Mouse (Mus musculus): ENCODE results near the gene Mob4.
A peak's percentile ranks its signal among the peaks of the same experiment; 100 is the strongest.
"Not testable (repeated sequence)": the region's sequence is repeated elsewhere in the genome, so short reads cannot be mapped to it uniquely, and the experiment has no call there.

Gene Mob4

GRCm38 (mm10) chr1:55123561-55123960, 7.5 kb upstream of the Mob4 start:
- TF ChIP-seq CTCF (conservative IDR thresholded peaks at IDR 0.05; ENCODE audit: low read length): no peak
- no peak for TF ChIP-seq POU5F1 (IDR thresholded peaks at IDR 0.05; ENCODE audit: borderline replicate concordance, low read length)
- no peak for TF ChIP-seq NANOG (IDR thresholded peaks at IDR 0.05; ENCODE audit: borderline replicate concordance, low read length)
- Histone ChIP-seq H3K4me1 (replicated peaks; ENCODE audit: low read depth, low read length) (peaks cover 14% of the 10 kb centered on the region), H3K27me3 (ENCODE audit: insufficient read depth, low read length) (no peaks in the 10 kb centered on the region), H3K36me3 (ENCODE audit: insufficient read depth, low read length) (no peaks in the 10 kb centered on the region), H3K4me3 (replicated peaks; ENCODE audit: low read length) (no peak overlapping the region), H3K9me3 (ENCODE audit: low read length) (peaks cover 10% of the 10 kb centered on the region)

- H3K9me3 ChIP-seq (ENCODE audit: low read length); H3K4me3 ChIP-seq (replicated peaks; ENCODE audit: low read length); H3K36me3 ChIP-seq (ENCODE audit: insufficient read depth, low read length); H3K27me3 ChIP-seq (ENCODE audit: insufficient read depth, low read length): not testable (repeated sequence)
- peaks cover 15% of the 10 kb centered on the region for H3K4me1 ChIP-seq (replicated peaks; ENCODE audit: low read depth, low read length)
Measured at GRCm38 (mm10) chr1:55124136-55124535, 6.9 kb upstream of the Mob4 start.

- H3K27me3 ChIP-seq (ENCODE audit: insufficient read depth, low read length): no peaks in the 10 kb centered on the region
- H3K9me3 ChIP-seq (ENCODE audit: low read length): peaks cover 10% of the 10 kb centered on the region
- H3K4me1 ChIP-seq (replicated peaks; ENCODE audit: low read depth, low read length): peaks cover 51% of the 10 kb centered on the region
- no peaks in the 10 kb centered on the region for H3K36me3 ChIP-seq (ENCODE audit: insufficient read depth, low read length)
- TF ChIP-seq NANOG (IDR thresholded peaks at IDR 0.05; ENCODE audit: borderline replicate concordance, low read length) (no peak), POU5F1 (IDR thresholded peaks at IDR 0.05; ENCODE audit: borderline replicate concordance, low read length) (no peak), CTCF (conservative IDR thresholded peaks at IDR 0.05; ENCODE audit: low read length) (no peak)
- H3K4me3 ChIP-seq (replicated peaks; ENCODE audit: low read length): peak overlapping the region; percentile 96
Measured at GRCm38 (mm10) chr1:55129716-55130115, 1.3 kb upstream of the Mob4 start.

- Histone ChIP-seq H3K4me1 (replicated peaks; ENCODE audit: low read depth, low read length) (peaks cover 55% of the 10 kb centered on the region), H3K27me3 (ENCODE audit: insufficient read depth, low read length) (no peaks in the 10 kb centered on the region)
Measured at GRCm38 (mm10) chr1:55130190-55130916, 678 bp upstream of the Mob4 start.

GRCm38 (mm10) chr1:55131424-55132014, 488 bp downstream of the Mob4 start:
- no peaks in the 10 kb centered on the region for H3K27me3 ChIP-seq (ENCODE audit: insufficient read depth, low read length)
- no peaks in the 10 kb centered on the region for H3K9me3 ChIP-seq (ENCODE audit: low read length)
- peak overlapping the region; percentile 96 for H3K4me3 ChIP-seq (replicated peaks; ENCODE audit: low read length)
- no peaks in the 10 kb centered on the region for H3K36me3 ChIP-seq (ENCODE audit: insufficient read depth, low read length)
- peaks cover 61% of the 10 kb centered on the region for H3K4me1 ChIP-seq (replicated peaks; ENCODE audit: low read depth, low read length)
- TF ChIP-seq NANOG (IDR thresholded peaks at IDR 0.05; ENCODE audit: borderline replicate concordance, low read length) (peak; percentile 57; the same call in 1 of the 2 replicates), POU5F1 (IDR thresholded peaks at IDR 0.05; ENCODE audit: borderline replicate concordance, low read length) (no peak)

More at GRCm38 (mm10) chr1:55130190-55130916, 678 bp upstream of the Mob4 start:
- H3K36me3 ChIP-seq (ENCODE audit: insufficient read depth, low read length): no peaks in the 10 kb centered on the region
- H3K4me3 ChIP-seq (replicated peaks; ENCODE audit: low read length): peak overlapping the region; percentile 96
- H3K9me3 ChIP-seq (ENCODE audit: low read length): peaks cover 4% of the 10 kb centered on the region
- no peak for TF ChIP-seq NANOG (IDR thresholded peaks at IDR 0.05; ENCODE audit: borderline replicate concordance, low read length)
- no peak for TF ChIP-seq POU5F1 (IDR thresholded peaks at IDR 0.05; ENCODE audit: borderline replicate concordance, low read length)
- no peak for TF ChIP-seq CTCF (conservative IDR thresholded peaks at IDR 0.05; ENCODE audit: low read length)

DNA sequence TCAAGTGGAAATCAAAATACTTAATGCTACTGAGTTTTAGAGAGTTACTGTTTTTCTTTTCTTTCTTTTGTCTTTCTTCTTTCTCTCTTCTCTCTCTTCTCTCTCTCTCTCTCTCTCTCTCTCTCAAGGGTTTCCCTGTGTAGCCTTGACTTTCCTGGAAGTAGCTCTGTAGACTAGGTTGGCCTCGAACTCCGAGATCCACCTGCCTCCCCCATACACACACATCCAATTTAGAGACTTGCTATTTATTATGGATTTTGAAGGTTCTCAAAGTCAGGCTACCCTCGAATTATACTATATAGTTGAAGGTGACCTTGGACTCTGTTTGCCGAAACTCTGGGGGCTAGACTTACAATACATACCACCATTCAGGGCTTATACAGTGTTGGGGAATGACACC, 1.3 kb downstream of the Mob4 start:
- TF ChIP-seq CTCF (conservative IDR thresholded peaks at IDR 0.05; ENCODE audit: low read length): no peak
- TF ChIP-seq NANOG (IDR thresholded peaks at IDR 0.05; ENCODE audit: borderline replicate concordance, low read length): no peak
- no peak for TF ChIP-seq POU5F1 (IDR thresholded peaks at IDR 0.05; ENCODE audit: borderline replicate concordance, low read length)
- Histone ChIP-seq H3K4me1 (replicated peaks; ENCODE audit: low read depth, low read length) (peaks cover 62% of the 10 kb centered on the region), H3K36me3 (ENCODE audit: insufficient read depth, low read length) (peaks cover 5% of the 10 kb centered on the region; the same call in 1 of the 2 replicates), H3K9me3 (ENCODE audit: low read length) (no peaks in the 10 kb centered on the region), H3K27me3 (ENCODE audit: insufficient read depth, low read length) (no peaks in the 10 kb centered on the region), H3K4me3 (replicated peaks; ENCODE audit: low read length) (peak overlapping the region; percentile 96)

GRCm38 (mm10) chr1:55133173-55133572, 2.1 kb downstream of the Mob4 start:
- peaks cover 12% of the 10 kb centered on the region for H3K36me3 ChIP-seq (ENCODE audit: insufficient read depth, low read length)
- no peaks in the 10 kb centered on the region for H3K9me3 ChIP-seq (ENCODE audit: low read length)
- peak overlapping the region; percentile 18; the same call in 1 of the 2 replicates for H3K4me3 ChIP-seq (replicated peaks; ENCODE audit: low read length)
- no peaks in the 10 kb centered on the region for H3K27me3 ChIP-seq (ENCODE audit: insufficient read depth, low read length)
- TF ChIP-seq CTCF (conservative IDR thresholded peaks at IDR 0.05; ENCODE audit: low read length) (no peak), NANOG (IDR thresholded peaks at IDR 0.05; ENCODE audit: borderline replicate concordance, low read length) (no peak), POU5F1 (IDR thresholded peaks at IDR 0.05; ENCODE audit: borderline replicate concordance, low read length) (no peak)
- H3K4me1 ChIP-seq (replicated peaks; ENCODE audit: low read depth, low read length): peaks cover 60% of the 10 kb centered on the region

DNA sequence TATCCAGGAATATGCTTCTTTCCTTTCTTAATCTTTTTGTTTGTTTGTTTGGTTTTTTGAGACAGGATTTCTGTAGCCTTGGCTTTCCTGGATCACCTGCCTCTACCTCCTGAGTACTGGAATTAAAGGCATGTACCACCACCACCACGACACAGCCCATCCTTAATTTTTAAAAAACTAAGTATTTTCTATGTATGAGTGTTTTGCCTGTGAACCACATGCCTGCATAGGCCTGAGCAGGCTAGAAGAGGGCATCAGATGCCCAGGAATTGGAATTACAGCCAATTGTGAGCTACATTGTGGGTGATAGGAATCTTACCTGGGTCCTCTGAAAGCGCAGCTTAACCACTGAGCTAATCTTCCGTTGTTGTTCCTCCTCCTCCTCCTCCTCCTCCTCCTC, 3.3 kb downstream of the Mob4 start:
- peaks cover 14% of the 10 kb centered on the region for H3K36me3 ChIP-seq (ENCODE audit: insufficient read depth, low read length)
- H3K4me1 ChIP-seq (replicated peaks; ENCODE audit: low read depth, low read length): peaks cover 56% of the 10 kb centered on the region
- H3K4me3 ChIP-seq (replicated peaks; ENCODE audit: low read length): no peak overlapping the region
- no peaks in the 10 kb centered on the region for H3K9me3 ChIP-seq (ENCODE audit: low read length)
- no peaks in the 10 kb centered on the region for H3K27me3 ChIP-seq (ENCODE audit: insufficient read depth, low read length)
- TF ChIP-seq CTCF (conservative IDR thresholded peaks at IDR 0.05; ENCODE audit: low read length) (no peak), NANOG (IDR thresholded peaks at IDR 0.05; ENCODE audit: borderline replicate concordance, low read length) (no peak), POU5F1 (IDR thresholded peaks at IDR 0.05; ENCODE audit: borderline replicate concordance, low read length) (no peak)

Data from E14TG2a.4 (cell line).